Mouse (Mus musculus) hindbrain, postnatal 0 days (tissue): ENCODE results near the gene Csnk1g1. TPM values are rescaled to one million over a fixed set of nuclear protein-coding genes. Genes with fewer than 3 reads are reported as not detected.

ENCODE experiments used
- ATAC-seq: fragments of 200-750 bp; cut with Nextera tagmentation; 2 replicates; pipeline ENCODE4 v1.8.0; 2017; ENCODE audit warnings: mild to moderate bottlenecking, moderate TSS enrichment, moderate library complexity
- DNase-seq: peaks from one replicate; pipeline ENCODE4 v3.0.0-alpha.2; 2015; ENCODE audit warnings: low spot score
- H3K27ac ChIP-seq: fragments of 300-500 bp; sonication (generic); 2 replicates; pipeline ENCODE4 v1.5.1; 2014; ENCODE audit warnings: mild to moderate bottlenecking
- H3K27me3 ChIP-seq: fragments of 300-500 bp; sonication (generic); 2 replicates; pipeline ENCODE4 v1.6.1; 2014; ENCODE audit warnings: low read length, mixed read lengths; ENCODE audit not compliant: insufficient read depth
- H3K36me3 ChIP-seq: fragments of 300-500 bp; sonication (generic); 2 replicates; pipeline ENCODE4 v1.6.1; 2014; ENCODE audit warnings: low read length, mixed read lengths; ENCODE audit not compliant: insufficient read depth
- H3K4me1 ChIP-seq: fragments of 300-500 bp; sonication (generic); 2 replicates; pipeline ENCODE4 v1.6.1; 2014; ENCODE audit warnings: antibody characterized with exemption, low read length, mixed read lengths; ENCODE audit not compliant: insufficient read depth
- H3K4me2 ChIP-seq: fragments of 300-500 bp; sonication (generic); 2 replicates; pipeline ENCODE4 v1.6.1; 2014; ENCODE audit warnings: low read depth, mild to moderate bottlenecking, low read length, moderate library complexity, mixed read lengths
- H3K4me3 ChIP-seq: fragments of 300-500 bp; sonication (generic); 2 replicates; pipeline ENCODE4 v1.5.1; 2014; ENCODE audit warnings: low read length
- H3K9ac ChIP-seq: fragments of 300-500 bp; sonication (generic); replicated peaks from 2 replicates; pipeline ENCODE4 v1.6.1; 2014; ENCODE audit warnings: mild to moderate bottlenecking, low read length, moderate library complexity, mixed read lengths
- H3K9me3 ChIP-seq: fragments of 300-500 bp; sonication (generic); 2 replicates; pipeline ENCODE4 v1.6.1; 2016; ENCODE audit warnings: low read length, mixed read lengths
- CTCF ChIP-seq: IDR thresholded peaks from 2 replicates; pipeline ENCODE4 v1.5.1; 2016; ENCODE audit warnings: antibody characterized with exemption, control low read depth, low read depth
- WGBS: fragments of 180-500 bp; shearing (Covaris S2); extraction: QIAGEN DNeasy Blood & Tissue Kit; methylation state at CpG from one replicate; pipeline ENCODE4 v1.1.7; 2014; 5-methylcytosine and 5-hydroxymethylcytosine counted together
- polyA plus RNA-seq: library from polyadenylated mRNA; unstranded; fragments of >200 nt; fragmentation: Nextera tagmentation; extraction: Ambion mirVana; gene quantifications from 2 replicates; pipeline ENCODE4 v1.2.1, GENCODE M21; 2015
- total RNA-seq: library from RNA; depleted of rRNA; stranded (reverse); fragments of >200 nt; gene quantifications from 2 replicates; pipeline ENCODE4 v1.2.3, GENCODE M21; 2014; rRNA removed

Csnk1g1 gene
- total and polyA plus RNA-seq, 2 experiments from 2014 or later, result 18.2 to 28.9 TPM

DNA sequence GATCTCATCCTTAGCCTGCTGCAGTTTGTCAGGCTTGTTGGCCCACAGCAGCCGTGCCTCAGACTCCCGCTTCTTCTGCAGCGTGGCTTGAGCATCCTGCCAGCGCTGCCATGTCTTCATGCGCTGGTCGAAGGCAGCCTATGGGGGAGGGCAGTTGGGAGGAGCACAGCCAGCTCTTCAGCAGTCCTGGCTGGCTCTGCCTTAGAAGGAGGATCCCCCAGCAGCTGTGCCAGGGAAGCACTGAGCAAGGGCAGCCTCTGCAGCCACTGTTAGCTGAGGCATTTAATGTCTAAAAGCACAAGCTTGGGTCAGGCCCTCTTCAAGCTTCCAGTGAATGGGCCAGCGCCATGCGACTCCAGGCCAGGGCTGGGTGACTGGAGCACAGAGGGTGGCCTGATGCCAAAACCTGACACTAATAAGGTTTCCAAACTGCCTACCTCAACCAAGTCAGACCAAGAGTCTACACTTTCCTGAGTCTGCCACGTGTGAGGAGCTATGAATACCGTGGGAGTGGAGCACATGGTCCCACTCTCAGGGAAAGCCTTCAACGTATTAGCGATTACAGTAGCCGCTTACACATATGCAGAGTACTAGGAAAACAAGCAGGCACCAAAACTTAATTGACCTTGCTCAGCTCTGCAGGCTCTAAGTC is 182.0 kb downstream of the Csnk1g1 start:
- DNase-seq, result peak; percentile 29

DNA sequence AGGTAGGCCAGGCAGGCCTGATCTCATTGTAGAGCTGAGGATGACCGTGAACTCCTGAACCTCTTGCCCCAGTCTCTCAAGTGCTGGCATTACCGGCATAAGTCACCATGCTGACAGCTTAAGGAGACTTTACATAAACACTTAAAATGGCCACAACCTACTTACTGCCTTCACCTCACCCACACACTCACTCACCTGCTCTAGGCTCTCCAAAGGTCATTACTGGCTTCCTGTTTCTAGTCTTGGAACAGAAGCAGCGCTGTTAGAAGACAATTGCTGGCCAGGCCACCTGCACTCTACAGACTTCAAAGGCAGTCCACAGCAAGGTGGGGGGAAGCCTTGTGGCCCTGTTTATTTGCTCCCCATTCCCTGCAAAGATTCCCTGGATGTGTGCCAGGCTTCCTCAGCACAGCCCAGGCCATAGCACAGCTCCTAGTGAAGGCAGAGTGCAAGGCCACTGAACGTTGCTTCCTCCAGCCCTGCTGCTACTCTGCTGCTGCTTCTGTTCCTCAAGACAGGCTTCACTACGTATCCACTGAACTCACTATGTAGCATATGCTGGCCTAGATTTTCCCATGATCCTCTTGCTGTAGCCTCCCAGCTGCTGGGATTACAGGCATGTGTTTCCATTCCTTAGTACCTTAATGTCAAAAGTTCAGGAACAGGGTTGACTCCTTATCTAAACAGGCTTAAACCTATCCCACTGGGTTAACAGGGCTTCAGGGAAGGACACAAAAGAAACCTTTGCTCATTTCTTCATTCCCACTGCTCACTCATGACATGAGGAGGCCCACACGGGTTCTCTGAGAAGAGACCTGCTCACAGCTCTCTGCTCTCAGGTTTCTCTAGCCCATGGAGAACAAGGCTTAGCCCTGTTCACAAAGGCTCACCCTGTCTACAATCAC is 182.9 kb downstream of the Csnk1g1 start:
- H3K4me3 ChIP-seq, result no peak overlapping the region
- no peaks in the 10 kb centered on the region for H3K4me1 ChIP-seq
- DNase-seq (no peak), ATAC-seq (no peak)
- no peak overlapping the region for H3K4me2 ChIP-seq
- H3K27me3 ChIP-seq, result no peaks in the 10 kb centered on the region
- TF ChIP-seq CTCF, result no peak
- H3K27ac ChIP-seq, result no peak overlapping the region
- peaks cover 72% of the 10 kb centered on the region for H3K36me3 ChIP-seq
- WGBS, result 78% methylated on average over 6 of the region's 6 CpGs
- H3K9ac ChIP-seq, result no peak overlapping the region
- no peaks in the 10 kb centered on the region for H3K9me3 ChIP-seq

More for the DNA sequence above, 182.0 kb downstream of the Csnk1g1 start:
- Histone ChIP-seq H3K36me3 (peaks cover 65% of the 10 kb centered on the region), H3K27me3 (no peaks in the 10 kb centered on the region), H3K4me3 (no peak overlapping the region), H3K9ac (no peak overlapping the region), H3K4me2 (no peak overlapping the region), H3K4me1 (no peaks in the 10 kb centered on the region), H3K9me3 (no peaks in the 10 kb centered on the region), H3K27ac (no peak overlapping the region)
- no peak for TF ChIP-seq CTCF
- WGBS, result 85% methylated on average over 13 of the region's 13 CpGs
- ATAC-seq, result peak; percentile 35; the same call in 1 of the 2 replicates

DNA sequence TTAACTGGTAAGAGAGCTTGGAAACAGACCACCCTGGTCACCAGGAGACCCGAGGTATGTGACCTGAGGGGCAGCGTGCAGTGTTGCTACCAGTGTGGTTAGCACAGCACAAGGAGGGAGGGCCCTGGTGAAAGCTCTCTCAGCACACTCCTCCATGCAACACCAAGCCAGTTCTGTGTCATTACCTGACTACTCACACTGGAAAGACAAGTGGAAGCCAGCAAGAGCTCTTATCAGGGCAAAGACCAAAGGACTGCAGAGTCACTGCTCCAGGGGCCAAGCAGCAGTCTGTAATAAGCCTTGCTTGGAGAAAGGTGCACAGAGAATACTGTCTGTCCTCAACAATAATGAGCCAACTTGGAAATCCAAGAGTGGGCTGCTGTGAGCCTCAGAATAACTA is 183.9 kb downstream of the Csnk1g1 start:
- no peak for TF ChIP-seq CTCF
- 90% methylated on average over 2 of the region's 2 CpGs for whole genome bisulfite sequencing
- no peak overlapping the region for H3K27ac ChIP-seq

More for the DNA sequence above, 183.9 kb downstream of the Csnk1g1 start:
- ATAC-seq (no peak), DNase-seq (no peak)
- H3K27me3 ChIP-seq, result no peaks in the 10 kb centered on the region
- no peaks in the 10 kb centered on the region for H3K9me3 ChIP-seq
- no peak overlapping the region for H3K9ac ChIP-seq
- no peak overlapping the region for H3K4me2 ChIP-seq
- H3K36me3 ChIP-seq, result peaks cover 73% of the 10 kb centered on the region
- no peaks in the 10 kb centered on the region for H3K4me1 ChIP-seq
- no peak overlapping the region for H3K4me3 ChIP-seq

Other genes starting within 250 kb of the Csnk1g1 start
- gene Oaz2, start 240.9 kb upstream of the Csnk1g1 start, total RNA-seq, result 274 and 284 TPM in 2 replicates
- 365 and 387 TPM in 2 replicates for gene Oaz2, start 240.9 kb upstream of the Csnk1g1 start, polyA plus RNA-seq
- 8.9 and 10.2 TPM in 2 replicates for gene Zfp609, start 81.4 kb upstream of the Csnk1g1 start, total RNA-seq
- 4.1 and 5.6 TPM in 2 replicates for gene Zfp609, start 81.4 kb upstream of the Csnk1g1 start, polyA plus RNA-seq
- 14.0 and 15.6 TPM in 2 replicates for gene Pclaf, start 18.7 kb upstream of the Csnk1g1 start, total RNA-seq
- gene Pclaf, start 18.7 kb upstream of the Csnk1g1 start, polyA plus RNA-seq, result 29.8 and 35.8 TPM in 2 replicates
- 15.6 and 25.7 TPM in 2 replicates for gene Trip4, start 130 bp upstream of the Csnk1g1 start, total RNA-seq
- 23.8 and 23.9 TPM in 2 replicates for gene Trip4, start 130 bp upstream of the Csnk1g1 start, polyA plus RNA-seq
- 223 and 263 TPM in 2 replicates for gene Ppib, start 151.3 kb downstream of the Csnk1g1 start, total RNA-seq
- gene Ppib, start 151.3 kb downstream of the Csnk1g1 start, polyA plus RNA-seq, result 395 and 408 TPM in 2 replicates
- gene Snx22, start 160.8 kb downstream of the Csnk1g1 start, total RNA-seq, result 7.1 and 8.8 TPM in 2 replicates
- gene Snx22, start 160.8 kb downstream of the Csnk1g1 start, polyA plus RNA-seq, result 12.8 and 13.2 TPM in 2 replicates
- 43.4 and 50.4 TPM in 2 replicates for gene Snx1, start 217.7 kb downstream of the Csnk1g1 start, total RNA-seq
- gene Snx1, start 217.7 kb downstream of the Csnk1g1 start, polyA plus RNA-seq, result 47.3 and 55.0 TPM in 2 replicates
- 25.5 and 29.4 TPM in 2 replicates for gene Ciao2a, start 217.7 kb downstream of the Csnk1g1 start, total RNA-seq
- 77.6 and 84.8 TPM in 2 replicates for gene Ciao2a, start 217.7 kb downstream of the Csnk1g1 start, polyA plus RNA-seq
- gene Dapk2, start 249.3 kb downstream of the Csnk1g1 start, total RNA-seq, result 0.21 TPM in 1 of 2 replicates, not detected in the other
- gene Dapk2, start 249.3 kb downstream of the Csnk1g1 start, polyA plus RNA-seq, result 0.55 and 0.58 TPM in 2 replicates